Mouse (Mus musculus): Measurements from ENCODE around the gene Mlxipl.
"Not testable (repeated sequence)": the region's sequence is repeated elsewhere in the genome, so short reads cannot be mapped to it uniquely, and the experiment has no call there.

Gene Mlxipl

GRCm38 (mm10) chr5:135089653-135090052 is at the start of gene Mlxipl:
Mlxipl (plus strand) TSS chr5:135089890.
- DNase-seq (ENCODE audit: low spot score in 2 of 2) = no peak

DNA sequence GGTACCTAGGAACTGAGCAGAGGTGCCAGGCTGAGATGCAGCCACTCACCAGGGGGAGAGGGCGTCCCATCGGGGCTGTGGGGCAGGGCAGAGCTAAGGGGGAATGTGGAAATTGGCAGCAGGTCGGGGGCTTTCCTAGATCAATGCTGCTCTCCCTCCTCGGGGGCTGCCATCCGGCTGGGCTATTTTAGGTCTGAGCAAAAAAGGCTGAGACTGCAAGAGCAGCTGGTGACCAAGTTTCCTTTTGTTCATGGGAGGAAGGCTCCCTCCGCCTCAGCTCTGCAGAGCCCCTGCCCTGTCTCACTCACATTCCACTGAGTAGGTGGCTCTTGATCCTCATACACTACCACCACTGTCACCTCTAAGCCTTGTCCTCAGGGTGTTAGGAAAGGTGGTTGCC is 49.6 kb upstream of the Mlxipl start:
- DNase-seq (ENCODE audit: low spot score in 2 of 2) = no peak

GRCm38 (mm10) chr5:135040777-135041176 is 48.9 kb upstream of the Mlxipl start:
- no peak for DNase-seq (ENCODE audit: low spot score in 2 of 2)

DNA sequence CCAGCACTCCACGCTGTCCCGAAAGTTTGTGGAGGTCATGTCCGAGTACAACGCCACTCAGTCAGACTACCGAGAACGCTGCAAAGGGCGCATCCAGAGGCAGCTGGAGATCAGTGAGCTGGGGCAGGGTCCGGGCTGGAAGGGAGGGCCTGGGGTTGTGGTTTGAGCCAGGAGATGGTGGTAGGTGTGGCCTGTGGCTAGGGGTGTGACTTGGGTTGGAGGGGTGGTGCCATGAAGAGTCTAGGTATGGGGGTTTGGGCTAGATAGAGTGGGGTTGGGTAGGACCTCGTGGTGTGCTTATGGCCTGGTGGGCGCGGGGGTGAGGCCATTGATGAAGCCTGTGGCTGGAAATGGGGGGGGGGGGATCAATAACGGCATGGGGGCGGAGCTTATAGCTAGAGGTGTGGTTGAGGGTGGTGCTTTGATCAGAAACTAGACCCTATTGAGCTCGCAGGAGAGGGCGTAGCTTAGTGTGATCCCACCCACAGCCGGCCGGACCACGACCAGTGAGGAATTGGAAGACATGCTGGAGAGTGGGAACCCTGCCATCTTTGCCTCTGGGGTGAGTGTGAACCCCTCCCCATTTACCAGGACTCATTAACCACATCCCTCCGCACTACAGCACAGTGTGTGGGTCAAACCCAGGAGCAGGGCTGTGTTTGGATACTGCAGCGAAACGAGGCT is 47.4 kb upstream of the Mlxipl start:
- no peak for DNase-seq (ENCODE audit: low spot score in 2 of 2)

DNA sequence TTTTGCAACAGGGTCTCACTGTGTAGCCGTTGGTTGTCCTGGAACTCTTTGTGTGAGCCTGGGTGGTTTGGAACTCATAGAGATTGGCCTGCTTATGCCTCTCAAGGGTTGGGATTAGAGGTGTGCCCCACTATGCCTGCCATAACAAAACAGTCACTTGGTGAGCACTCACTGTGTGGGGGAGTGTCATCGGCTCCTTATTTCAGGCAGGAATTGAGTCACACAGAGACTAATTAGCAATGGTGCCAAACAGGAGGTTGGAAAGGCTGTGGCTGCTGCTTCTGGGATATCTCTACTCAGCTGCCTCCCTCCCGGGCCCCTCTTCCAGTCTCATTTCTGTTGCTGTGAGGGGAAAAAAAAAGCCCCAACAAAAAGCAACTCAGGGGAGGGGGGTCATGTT is 45.1 kb upstream of the Mlxipl start:
- no peak for DNase-seq (ENCODE audit: low spot score in 2 of 2)

DNA sequence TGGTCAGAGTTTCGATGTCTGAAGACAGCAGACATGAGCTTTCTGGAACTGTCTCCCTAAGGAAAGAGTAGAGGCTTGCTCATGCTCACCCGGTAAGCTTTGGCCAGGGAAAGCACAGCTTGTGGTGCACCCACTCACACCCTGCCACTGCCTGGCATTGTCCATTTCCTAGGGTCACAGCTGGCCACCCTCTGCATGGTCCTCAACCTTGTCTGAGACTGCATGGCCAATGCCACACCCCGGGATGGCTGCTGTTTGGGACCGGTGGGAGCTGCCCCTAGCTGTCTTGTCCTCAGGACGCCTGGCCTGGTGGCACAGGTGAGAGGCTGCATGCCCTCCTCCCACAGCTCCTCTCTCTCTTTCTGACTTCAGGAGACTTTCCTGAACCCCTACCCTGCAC is 41.2 kb upstream of the Mlxipl start:
- no peak for DNase-seq (ENCODE audit: low spot score in 2 of 2)

DNA sequence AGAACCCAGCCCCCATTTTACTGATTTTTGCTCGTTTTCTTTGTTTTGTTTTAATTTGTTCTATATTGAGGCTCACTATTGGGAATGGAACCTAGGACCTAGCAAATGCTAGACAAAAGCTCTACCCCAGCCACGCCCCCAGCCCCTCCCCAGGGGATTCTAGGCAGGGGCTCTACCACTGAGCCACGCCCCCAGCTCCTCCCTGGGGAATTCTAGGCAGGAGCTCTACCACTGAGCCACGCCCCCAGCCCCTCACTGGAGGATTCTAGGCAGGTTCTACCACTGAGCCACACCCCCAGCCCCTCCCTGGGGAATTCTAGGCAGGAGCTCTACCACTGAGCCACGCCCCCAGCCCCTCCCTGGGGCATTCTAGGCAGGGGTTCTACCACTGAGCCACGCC is 40.4 kb upstream of the Mlxipl start:
- not testable (repeated sequence) for DNase-seq (ENCODE audit: low spot score in 2 of 2)

GRCm38 (mm10) chr5:135053356-135053755 is 36.3 kb upstream of the Mlxipl start:
- DNase-seq (ENCODE audit: low spot score in 2 of 2) = no peak

DNA sequence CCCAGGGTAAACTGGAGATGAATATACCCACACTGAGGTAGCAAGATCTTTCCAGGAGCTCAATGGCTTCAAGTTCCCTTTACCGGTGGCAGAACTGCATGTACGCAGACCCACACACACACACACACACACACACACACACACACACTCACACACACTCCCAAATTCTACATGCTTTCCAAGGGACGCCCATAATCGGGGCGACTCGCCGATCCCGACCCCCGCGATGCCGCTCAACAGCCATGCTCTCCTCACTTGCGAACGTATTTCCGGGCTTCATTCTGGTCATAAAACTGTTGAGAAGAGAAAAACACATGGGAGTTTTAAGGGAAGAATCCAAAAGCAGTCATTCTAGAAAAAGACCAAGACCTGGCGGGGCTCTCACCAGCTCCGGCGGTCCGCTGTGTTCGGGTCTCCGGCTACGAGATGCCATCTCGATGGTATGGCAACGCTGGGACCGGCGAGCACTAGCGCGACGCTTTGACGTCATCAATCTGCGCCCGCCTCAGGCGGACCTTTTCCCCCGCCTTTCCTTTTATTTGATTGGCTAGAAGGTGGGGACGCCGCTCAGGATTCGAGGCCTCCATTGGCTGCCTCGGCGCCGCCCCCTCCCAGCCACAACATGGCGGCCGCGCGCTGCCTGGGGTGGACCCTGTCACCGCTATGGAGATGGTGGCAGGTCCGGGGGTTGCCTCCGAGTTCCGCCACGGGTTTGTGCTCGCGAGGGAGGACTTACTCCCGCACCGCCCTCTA is 25.9 kb upstream of the Mlxipl start, which contains the start of gene Dnajc30:
Dnajc30 (plus strand) TSS at position 574 of the 753 bp plus-strand sequence.
- DNase-seq (ENCODE audit: low spot score in 2 of 2) = peak; percentile 96 to 97

GRCm38 (mm10) chr5:135064382-135064766 is 25.3 kb upstream of the Mlxipl start:
- no peak for DNase-seq (ENCODE audit: low spot score in 2 of 2)

GRCm38 (mm10) chr5:135064909-135065446 is 24.7 kb upstream of the Mlxipl start, which contains the start of gene Bud23:
Bud23 (minus strand) TSS chr5:135064959.
- not testable (repeated sequence) for DNase-seq (ENCODE audit: low spot score in 2 of 2)

GRCm38 (mm10) chr5:135066008-135066407 is 23.7 kb upstream of the Mlxipl start:
- DNase-seq (ENCODE audit: low spot score in 2 of 2) = no peak

DNA sequence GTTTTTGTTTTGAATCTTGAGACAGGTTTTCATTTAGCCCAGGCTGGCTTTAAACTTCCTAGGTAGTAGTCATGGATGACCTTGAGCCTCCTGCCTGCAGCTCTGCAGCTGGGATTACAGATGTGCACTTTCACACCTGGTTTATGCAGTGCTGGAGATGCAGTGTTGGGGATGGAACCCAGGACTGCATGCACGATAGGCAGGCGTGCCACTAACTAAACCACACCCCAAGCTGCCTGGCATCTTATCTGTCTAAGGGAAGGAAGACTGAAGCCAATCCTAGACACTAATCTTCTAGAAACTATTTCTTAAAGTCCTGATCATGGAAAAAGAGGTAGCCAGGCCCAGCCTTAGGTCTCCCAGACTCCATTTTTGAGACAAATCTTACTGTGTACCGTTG is 19.2 kb upstream of the Mlxipl start:
- DNase-seq (ENCODE audit: low spot score in 2 of 2) = no peak

DNA sequence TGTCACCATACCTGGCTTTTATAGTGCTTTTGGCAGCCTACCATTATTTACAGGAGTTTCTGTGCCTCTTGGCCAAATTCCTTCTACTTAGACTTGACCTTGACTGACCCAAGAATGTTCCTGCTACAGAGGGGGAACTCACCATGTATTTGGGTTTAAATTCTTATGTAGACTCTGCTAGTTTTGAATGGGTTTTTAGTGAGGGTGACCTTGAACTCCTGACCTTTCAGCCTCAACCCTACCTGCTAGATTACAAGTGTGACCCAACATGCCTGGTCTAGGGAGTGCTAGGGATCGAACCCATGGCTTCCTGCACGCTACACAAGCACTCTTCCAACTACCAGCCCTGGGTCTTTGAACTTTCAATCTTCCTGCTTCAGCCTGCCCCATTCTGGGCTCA is 17.6 kb upstream of the Mlxipl start:
- no peak for DNase-seq (ENCODE audit: low spot score in 2 of 2)

- no peak for DNase-seq (ENCODE audit: low spot score in 2 of 2)
Observed at GRCm38 (mm10) chr5:135072720-135073119, 17.0 kb upstream of the Mlxipl start.

- DNase-seq (ENCODE audit: low spot score in 2 of 2) = no peak
Observed at GRCm38 (mm10) chr5:135073349-135074150, 16.1 kb upstream of the Mlxipl start.

GRCm38 (mm10) chr5:135075655-135076054 is 14.0 kb upstream of the Mlxipl start:
- DNase-seq (ENCODE audit: low spot score in 2 of 2) = no peak

DNA sequence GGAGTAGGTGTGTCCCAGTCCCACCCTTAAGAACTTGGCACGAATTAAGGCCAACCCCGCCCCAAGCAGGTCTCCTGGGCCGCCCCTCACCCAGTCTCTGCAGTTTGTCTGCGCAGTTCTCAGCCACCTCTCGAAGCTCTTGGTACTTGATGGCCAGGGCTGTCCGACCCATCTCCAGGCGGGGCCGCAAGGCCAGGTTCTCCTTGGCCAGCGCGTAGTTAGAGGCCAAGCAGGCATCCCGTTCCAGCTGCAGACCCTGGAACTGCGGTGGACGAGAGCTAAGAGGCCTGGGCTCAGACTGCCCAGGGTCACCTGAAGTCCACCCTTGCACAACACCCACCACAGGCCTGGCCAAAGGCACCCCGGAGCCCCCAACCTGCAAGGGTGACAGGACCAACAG is 13.3 kb upstream of the Mlxipl start:
- DNase-seq (ENCODE audit: low spot score in 2 of 2) = no peak

DNA sequence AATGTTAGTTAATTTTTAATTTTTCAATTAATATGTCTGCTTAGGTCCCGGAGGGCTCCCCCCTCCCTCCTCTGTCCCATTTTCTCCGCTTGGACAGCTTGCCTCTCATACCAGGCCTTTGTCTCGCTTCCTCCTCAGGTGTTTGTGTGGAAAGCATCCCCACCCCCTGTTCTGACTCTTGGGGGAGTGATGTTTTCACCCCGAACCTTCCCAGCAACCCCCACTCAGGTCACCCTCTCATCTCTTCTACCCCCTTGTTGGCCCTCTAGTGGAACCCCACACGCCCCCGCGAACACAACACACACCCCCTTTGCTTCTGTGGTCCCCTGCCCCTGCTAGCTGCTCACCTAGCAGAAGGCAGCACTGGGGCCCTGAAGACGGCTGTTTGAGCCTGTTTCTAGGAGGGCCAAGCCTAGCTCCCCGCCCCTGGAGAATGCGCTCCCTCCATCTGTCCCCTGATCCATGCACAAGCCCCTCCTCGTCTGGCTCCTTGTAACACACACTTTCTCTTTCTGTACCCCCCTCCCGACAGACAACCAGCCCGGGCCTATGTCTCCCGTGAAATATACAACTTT is 12.7 kb upstream of the Mlxipl start:
- DNase-seq (ENCODE audit: low spot score in 2 of 2) = no peak

DNA sequence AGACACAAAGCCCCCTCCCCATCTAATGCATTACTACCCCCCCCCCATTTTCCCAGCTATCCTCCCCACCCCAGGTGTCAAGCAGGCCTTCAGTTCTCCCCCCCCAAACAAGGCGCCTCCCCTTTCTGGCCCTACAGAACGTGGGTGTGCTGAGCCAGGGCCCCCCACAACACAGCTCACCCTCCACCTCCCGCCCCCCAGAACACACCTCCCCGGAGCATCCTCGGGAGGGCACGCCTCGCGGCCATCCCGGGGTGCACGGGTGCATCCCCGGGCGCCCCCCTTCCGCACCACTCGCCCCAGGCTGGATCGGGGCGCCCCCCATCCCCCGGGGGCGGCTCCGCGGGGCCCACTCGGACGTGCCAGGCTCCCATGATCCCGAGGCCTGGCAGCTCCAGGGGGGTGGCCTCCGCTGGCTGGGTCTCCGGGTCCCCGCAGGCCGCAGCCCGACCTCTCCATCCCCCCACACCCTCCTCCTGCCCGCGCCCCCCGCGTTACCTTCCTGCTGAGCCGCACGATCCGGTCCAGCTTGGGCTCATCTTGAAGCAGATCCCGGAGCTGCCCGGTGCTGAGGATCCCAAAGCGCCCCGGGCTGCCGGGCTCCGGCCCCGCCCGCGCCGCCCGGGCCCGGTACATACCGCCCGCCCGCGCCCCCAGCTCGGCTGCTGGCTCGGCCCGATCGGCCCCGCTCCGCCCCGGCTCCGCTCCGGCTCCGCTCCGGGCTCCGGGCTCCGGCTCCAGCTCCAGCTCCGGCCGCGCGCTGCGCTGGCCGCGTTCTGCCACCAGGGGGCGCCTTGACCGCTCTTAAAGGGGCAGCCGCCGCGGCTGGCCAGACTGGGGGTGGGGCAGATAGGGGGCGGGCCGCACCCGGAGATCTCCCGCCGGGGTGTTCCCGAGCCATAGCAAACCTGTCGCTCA is 11.9 kb upstream of the Mlxipl start, which contains the start of gene Vps37d:
Vps37d (minus strand) TSS at position 703 of the 918 bp plus-strand sequence.
- DNase-seq (ENCODE audit: low spot score in 2 of 2) = peak; percentile 79 to 83

DNA sequence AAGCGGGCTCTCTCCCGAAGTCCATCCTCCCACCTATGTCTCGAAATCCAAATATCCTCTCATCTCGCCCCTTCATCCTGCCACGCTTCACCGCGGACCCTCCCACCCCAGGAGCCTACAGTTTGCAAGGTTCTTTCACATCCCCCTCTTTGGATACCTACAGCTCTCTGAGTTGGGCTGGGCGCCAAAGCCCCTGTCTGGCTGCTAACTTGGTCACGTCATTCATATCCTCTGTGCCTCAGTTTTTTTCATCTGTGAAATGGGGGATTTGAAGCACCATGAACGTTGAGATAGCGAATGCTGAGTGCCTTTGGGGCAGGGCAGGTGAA is 11.2 kb upstream of the Mlxipl start:
- DNase-seq (ENCODE audit: low spot score in 2 of 2) = no peak

Data from spleen, postnatal 36 days (tissue).